Mouse (Mus musculus): Measurements from ENCODE around the gene Fam71e1.
A peak's percentile ranks its signal among the peaks of the same experiment; 100 is the strongest.

The Fam71e1 gene

DNA sequence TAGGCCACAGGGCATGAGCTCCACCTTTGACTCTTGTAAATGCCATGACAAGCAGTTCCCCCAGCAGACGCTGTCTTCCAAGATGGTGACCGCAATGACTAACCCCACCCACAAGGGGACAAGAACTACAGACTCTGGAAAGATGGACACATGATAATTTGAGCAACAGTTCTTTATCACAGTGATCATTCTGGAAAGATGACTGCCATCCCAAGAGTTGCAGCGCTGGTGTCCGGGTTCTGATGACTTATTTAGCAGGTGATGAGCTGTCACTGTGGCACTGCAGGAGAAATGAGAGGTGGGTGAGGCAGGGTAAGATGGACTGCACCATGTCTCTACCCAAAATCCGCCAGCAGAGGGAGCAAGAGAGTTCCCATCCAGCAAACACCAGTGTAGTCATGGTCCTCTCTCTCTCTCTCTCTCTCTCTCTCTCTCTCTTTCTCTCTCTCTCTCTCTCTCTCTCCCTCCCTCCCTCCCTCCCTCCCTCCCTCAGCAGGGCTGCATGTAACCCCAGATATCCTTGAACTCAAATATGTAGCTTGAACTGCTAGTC, 5.3 kb downstream of the Fam71e1 start:
- DNase-seq, result peak; percentile 65 to 69

DNA sequence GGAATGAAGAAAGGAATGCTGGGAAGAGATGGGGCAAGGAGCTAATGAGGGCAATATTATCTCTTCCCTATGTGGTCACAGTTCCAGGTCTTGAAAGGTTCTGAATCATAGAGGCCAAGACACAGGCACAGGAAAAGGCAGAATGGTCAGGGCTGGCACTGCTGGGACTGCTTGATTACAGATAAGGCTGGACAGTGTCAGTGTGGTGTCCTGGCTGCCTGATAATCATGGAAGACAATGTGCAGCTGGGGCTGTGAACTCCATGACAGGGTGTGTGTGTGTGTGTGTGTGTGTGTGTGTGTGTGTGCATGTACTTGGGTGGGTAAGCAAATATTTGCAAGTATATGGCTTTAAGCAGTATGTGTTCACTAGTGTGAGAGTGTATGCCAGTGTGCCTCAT, 11.1 kb downstream of the Fam71e1 start:
- no peak for DNase-seq

DNA sequence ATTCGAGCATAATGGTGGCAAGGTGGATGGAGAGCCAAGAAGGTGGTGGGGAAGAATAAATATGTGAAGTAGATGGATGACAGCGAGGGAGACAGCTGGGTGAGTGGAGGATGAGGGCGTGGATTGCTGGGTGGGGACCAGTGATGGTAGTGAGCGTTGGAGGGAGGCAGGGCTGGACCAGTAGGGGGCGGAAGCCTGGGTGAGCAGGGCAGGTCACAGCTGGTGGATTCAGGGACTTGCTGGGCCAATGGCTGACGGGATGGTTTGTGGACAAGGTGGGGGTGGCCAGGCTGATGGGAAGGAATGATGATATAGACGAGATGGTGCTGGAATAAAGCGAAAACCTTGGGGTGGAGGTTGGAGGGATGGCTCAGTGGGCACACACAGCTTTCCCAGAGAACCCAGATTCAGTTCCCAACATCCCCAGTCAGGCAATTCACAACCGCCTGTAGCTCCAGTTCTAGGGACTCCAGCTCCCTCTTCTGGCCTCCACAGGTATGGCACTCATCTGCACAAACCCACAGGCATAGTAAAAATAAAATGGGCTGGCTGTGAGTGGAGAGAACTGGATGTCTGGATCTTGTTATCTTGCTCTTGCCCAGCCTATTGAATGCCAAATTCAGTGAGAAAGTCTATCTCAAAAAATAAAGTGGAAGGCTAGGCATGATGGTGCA, 23.0 kb downstream of the Fam71e1 start:
- no peak for DNase-seq

DNA sequence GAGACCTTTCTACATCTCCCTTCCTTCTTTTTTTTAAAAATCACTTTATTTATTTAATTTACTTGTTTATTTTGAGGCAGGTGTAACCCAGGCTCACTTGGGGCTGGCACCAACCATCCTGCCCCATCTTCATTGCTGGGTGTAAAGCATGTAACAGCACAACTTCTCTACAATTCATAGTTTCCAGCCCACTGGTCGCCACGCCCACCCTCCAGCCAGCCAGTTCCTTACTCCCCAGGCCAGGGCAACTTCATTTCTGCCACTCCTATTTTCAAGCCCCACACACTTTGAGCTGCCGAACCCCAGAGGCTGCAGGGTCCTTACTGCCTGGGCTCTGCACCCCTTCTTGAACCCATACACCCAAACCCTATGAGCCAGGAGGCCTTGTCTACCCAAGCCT, 24.6 kb downstream of the Fam71e1 start:
- no peak for DNase-seq

DNA sequence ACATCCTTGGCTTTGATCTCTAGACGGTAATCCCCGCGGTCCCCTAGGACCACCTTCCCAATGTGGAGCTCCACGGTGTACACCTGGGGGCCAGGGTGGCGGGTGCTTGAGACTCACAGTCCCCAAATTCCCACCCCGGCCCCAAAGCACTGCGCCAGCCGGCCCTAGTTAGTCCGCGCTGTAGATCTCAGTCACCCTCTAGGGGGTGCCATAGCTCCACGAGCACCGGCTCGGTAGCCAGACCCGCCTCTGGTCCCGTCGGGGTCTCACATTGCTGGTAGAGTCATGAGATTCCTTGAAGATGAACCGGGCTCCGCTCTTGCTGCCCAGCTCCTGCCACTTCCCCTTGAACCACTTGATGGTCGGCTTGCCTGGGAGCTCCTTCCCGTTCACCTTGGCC, 25.3 kb downstream of the Fam71e1 start:
- DNase-seq, result peak; percentile 77 to 79

DNA sequence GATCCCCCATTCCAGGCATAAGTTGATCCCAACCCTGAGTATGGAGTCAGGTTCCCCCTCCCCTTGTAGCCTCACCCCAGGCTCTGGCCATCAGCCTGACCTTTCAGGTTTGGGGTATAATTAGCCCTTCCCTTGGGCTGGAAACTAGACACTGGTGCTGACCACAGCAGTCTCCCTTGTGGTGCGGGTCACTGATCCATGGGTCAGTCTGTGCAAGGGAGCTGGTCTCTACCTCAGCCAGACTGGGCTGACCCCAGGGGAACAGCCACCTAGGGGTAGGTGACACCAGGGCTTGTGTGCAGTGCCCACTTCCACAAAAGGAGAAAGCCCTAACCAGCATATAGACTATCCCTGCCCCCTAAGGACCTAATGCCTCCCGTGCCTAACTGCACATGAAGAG, 26.7 kb downstream of the Fam71e1 start:
- no peak for DNase-seq

DNA sequence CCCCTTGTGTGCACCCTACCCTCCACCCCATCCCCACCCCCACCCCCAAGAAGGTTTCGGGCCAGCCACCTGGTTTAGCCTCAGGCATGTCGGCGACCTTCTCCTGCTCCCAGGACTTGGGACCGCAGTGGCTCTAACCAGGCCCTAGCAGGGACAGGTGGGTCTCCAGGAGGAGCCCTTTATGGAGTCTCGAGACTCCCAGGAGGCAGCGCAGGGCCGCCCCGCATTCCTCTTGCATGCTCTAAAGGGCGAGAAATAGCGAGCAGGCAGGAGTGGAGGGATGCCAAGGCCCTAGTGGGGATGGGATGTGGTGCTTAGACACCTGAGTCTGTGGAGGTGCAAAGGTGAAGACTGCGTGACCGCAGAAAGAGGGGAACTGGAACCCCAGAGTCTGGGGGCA, 28.1 kb downstream of the Fam71e1 start, which contains the start of gene Mybpc2:
Gene Mybpc2, minus strand, starts transcription at position 155 of the 400 bp plus-strand sequence.
- no peak for DNase-seq

DNA sequence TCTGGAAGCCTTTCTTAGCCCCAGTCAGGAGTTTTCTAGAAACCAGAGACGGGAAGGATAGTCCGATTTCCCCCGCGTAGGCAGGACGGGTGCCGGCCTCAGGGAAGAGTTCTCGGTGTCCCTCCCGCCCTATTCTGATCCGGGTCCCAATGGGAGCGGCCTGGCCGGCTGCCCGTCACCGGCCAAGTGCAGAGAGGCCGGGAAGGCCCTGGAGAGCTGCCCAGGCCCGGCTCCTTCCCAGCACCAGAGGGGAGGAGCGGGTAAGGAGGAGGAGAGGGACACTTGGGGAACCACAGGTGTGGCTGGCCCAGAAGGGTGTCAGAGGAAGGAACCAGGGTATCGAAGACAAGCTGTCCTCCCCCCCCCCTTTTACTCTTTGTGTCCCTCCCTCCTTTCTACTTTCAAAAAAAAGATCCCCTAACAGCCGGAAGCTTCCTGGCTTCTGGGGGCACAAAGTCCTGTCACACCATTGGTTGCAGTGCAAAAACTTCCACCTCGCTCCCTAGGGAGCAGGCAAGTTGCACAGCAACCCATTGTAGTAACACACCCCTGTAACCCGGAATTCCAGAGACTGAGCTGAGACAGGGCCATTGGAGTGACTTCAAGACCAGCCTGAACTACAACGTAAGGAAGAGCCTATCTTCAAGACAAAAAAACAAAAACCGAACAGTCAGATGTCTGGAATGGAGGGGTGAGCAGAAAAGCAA, 28.9 kb downstream of the Fam71e1 start:
- DNase-seq, result no peak

DNA sequence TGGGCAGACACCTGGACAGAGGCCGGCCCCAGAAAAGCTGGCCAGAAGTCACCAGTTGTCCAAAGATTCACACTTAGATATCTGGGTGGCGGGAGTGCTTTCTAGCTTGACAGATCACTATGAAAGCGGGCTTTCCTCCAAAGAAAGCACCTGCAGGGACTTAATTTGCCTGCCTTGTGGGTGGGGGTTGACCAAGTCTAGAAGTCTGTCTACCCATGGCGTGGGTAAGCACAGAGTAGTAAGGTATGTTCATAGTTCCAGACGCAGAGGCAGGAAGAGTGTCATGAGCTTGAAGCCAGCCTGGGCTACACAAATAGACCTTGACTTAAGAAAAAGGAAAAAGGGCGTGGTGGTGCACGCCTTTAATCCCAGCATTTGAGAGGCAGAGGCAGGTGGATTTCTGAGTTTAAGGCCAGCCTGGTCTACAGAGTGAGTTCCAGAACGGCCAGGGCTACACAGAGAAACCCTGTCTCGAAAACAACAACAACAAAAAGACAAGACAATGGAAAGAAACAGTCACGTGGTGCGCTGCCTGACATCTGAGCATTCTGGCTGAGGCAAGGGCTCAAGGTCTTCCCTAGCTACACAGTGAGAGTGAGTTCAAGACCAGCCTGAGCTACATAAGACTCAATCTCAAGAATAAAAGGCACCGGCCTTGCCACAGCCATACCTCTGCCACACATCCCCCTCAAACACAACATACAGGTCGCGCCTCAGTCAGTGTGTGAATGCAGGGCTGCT, 30.2 kb downstream of the Fam71e1 start:
- no peak for DNase-seq

DNA sequence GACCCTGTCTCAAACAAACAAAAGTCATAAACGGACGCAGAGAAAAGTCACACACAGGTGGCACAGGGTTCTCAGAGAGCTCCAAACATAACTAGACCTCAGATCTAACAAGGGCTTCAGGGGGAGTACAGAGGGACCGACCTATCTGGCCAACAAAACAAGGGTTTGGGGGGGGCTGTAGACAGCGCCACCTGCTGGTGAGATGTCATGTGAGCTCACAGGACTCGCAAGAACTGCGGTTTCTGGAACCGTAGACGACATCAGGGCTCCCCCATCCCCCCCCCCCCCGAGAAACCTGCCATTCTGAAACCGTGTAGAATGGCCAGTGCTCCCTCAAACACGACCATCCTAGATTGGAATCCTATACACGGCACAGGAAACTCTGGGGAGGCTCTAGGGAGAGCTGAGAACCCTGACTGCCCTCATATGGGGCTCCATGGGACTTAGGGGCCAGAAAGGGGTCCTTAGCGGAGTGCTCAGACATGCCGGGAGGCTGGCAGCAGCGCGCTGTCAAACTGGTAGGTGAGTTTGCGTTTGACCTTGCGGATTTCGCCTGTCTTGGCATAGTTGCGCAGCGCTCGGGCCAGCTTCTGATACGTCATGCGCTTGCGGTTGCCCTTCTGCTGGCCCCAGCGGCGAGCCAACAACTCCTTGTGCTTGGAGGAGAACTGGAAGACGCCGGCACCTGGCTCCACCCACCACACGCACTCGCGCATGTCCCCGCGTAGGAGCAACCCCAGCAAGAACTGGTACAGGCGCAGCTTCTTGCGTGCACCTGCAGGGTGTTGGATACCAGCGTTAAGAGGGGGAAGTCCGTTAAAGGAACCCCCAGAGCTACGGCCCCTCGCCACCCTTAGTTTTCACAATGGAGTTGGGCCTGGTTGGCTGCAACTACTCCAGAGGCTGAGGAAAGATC, 31.4 kb downstream of the Fam71e1 start:
- DNase-seq, result peak; percentile 82 to 85

DNA sequence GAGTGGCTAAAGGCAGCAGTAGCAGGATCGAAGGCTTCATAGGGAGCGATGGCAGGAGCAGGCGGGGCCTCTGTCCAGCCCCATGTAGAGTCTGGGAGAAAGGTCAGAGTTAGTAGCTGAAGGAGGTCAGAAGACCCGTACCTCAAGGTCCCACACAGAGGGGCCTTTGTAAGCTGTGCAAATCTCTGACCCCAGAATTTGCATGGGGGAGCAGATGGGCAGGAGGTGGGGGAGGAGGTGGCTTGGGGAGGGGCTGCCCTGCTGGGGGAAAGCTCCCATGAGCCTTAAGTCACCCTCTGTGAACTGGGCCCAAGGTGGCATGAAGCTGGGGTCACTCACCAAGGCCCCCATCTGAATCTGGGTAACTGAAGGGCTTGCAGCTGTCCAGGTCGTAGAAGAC, 33.1 kb downstream of the Fam71e1 start:
- no peak for DNase-seq

DNA sequence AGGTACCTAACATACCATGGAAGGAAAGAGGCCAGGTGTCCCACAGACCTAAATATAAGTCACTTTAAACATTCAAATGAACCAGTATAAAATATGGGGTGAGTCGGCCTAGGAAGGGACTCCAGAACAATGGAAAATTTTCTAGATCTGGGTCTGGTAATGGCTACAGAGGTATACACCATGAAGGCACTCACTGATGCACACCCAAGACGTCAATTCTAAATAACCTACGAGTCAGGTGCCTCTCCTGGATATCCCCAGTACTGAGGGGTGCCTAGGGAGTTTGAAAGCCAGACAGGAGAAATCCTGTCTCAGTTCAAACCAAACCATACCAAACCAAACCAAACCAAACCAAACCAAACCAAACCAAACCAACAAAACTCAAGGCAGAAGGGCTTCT, 34.1 kb downstream of the Fam71e1 start:
- DNase-seq, result no peak

DNA sequence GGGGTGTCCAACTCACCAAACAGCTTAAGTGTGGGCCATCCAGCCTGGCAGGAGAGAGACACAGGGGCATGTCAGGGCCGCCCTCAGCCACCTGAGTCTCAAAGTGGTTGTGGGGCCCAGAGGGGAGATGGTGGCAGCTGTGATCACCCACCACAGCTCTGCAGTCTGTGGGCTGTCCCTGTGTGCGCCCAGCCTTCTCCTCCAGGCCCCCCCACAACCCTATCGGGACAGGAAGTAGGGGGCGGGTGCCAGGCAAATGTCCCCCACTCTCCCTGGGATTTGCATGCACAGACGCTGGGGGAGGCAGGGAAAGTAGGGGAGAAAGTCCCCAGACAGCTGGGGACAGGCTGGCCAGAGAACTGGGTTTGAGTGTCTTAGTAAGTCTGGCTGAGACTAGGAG, 34.8 kb downstream of the Fam71e1 start:
- no peak for DNase-seq

DNA sequence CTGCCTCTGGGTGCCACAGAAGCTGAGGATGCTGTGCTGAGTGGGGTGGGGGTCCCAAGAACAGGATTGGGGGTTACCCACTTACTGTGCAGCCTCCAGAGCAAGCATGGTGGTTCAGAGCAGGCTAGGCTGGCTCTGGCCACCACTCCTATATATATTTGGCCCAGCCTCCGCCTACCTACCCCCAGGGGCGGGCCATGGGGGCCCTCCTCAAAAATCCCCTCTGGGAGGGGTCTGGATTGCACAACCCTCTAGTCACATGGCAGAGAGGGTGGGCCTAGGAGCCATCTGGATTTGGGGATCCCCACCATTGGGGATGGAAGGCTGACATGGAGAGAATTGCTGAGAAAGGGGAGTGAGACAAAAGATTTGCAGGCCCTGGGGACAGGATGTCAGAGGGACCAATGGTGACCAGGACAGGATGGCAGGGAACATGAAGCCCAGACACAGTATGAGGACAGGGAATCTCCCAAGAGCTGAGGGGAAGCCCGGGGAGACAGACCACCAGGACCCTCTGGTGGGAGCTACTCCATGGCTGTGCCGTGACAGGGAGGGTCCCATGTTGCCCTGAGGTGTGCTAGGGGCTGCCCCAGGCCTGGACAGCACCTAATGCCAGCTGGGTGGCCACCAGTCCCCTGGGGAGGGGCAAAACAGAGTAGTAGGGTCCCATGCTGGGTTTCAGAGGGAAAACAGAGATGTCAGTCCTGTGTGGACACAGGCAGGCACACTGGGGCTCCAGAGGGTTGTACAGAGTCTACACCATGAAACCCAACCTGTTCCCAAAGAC, 35.8 kb downstream of the Fam71e1 start, which contains the start of gene Spib:
Gene Spib, minus strand, starts transcription at position 126 of the 787 bp plus-strand sequence.
- DNase-seq, result no peak

DNA sequence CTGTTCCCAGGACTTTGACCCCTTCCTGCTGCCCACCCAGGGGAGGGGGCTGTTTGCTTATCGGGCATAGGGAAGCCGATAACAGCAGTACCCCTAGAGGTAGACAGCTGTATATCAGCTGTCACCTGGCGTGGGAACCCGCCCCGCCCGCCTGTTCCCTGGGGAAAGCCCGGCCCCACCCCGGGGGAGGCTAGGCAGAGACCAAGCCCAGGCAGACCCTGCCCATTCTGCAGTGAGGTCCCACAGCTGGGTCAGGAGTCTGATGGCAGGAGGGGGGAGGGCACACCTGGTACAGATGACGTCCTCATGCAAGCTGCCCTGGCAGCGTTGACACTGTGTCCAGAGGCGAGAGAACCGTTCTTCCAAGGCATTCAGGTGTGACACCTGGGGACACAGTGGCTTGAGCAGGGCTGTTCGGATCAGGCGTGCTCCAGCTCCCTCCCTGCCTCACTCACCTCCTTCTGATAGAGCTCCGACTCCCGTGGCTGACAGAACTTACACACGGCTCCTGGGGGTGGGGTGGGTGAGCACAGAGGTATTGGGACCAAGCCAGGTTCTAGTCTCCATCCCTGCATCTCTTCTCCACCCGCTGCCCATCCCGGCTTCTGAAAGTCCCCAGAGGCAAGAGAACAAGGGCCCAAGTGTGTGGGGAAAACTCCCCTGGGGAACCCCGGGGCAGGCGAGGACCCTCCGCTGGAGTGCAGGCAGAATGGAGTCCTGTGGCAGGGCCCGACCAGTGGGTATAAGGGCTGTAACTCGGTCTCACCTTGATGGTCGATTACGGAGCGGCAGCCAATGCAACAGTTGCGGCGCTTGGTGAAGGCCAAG, 36.8 kb downstream of the Fam71e1 start:
- no peak for DNase-seq

DNA sequence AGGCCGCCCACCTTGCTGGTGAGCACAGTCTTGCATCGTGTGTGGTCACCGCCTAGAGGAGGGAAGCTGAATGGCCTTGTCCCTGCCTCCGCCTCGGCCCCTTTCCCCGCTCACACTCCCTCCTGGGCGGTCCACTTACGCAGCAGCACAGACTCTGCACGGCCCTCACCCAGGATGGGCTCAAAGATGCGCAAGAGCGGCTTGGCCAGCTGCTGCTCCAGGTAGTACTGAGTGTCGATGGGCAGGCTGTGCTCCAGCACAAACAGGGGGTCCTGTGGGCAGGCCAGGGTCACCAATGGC, 37.3 kb downstream of the Fam71e1 start:
- no peak for DNase-seq

DNA sequence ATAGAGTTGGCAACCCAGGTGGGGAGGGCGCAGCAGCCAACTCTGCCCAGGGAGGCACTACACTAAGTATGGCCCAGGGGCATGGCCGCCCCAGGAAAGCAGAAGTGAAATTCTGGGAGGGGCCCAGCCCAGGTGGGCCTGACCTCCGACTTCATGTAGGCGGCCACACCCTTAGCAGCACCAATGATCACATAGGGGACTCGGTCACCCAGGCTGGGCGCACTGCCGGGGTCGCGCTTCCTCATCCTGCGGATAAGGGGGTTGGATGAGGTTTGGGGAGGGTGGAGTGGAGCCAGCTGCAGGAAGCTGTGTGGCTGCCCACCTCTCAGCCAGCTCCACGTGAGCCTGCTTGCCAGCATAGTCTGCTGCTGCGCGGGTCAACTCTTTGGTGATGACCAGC, 37.9 kb downstream of the Fam71e1 start:
- DNase-seq, result no peak

DNA sequence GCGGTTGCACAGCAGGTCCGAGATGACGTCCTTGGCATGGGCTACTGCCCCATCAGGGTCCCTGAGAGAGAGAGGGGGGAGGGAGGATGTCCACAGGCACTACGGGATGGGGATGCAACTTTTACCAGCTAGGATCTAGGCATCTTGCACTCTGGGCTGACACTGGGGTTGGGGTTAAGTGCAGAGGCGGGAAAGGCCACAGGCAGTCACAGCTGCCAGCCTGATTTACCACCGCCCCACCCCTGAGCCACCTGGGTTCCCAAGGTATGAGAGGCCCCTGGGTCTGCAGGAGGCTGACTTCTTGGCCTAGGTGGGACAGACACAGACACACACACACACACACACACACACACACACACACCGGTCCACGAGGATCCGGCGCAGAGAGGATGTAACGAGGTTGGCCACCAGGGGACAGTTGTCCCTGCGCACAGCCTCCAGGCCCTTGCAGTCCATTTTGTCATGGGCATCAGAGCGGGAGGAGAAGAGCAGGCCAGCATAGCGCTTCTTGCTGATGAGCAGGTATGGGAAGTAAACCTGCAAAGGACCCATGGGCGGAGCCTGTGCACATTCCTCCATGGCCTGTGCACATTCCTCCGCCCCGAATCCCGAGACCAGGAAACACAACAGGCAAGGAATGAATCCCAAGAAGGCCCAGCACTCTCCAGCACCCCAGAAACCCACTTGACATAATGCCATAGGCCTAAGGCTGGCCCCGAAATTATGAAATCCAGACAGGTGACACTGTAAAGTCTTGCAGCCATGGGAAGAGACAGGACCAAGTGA, 38.5 kb downstream of the Fam71e1 start:
- DNase-seq, result no peak

DNA sequence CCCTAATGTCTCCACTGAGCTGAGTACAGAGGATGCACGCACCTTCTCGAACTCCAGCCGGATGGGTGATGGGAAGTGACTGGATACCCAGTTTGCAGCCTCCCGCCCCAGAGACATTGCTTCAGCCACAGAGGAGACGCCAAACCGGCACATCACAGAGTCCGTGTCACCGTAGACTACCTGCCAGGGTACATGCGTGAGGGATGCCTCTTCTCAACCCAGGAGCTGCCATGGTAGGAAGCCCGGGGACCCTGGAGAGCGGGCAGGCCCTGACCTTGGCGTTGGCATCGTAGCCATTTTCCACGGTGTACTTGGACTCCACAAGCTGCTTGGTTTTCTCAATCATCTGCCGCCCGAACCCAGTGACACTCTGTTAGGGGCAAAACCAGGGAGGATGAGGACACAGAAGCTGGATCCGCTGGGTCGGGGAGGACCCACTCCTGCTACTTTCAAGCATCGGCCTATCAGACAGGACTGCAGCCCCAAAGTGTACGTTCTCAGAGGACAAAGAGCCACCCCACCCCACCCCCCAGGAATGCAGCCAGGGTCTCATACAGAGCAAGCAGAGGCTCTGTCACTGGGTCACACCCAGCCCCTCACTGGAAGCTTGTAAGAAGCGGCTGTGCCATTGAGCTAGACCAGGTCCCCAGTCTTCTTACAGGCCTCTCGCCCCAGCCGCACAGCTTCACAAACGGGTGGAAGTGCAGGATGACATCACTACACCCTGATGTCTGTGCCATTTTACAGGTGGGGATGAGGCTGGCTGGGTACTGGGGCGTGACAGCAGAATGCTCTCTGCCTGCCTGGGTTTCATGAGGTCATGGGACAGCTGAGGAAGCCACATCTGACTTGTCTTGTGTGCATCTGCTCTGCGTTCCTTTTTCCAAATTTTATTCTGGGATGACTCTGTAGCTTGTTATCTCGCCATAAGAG, 39.5 kb downstream of the Fam71e1 start:
- no peak for DNase-seq

Measured in thymus, postnatal 36 days (tissue).